Mouse (Mus musculus): ENCODE data around the gene Rin3. TPM values are rescaled to one million over a fixed set of nuclear protein-coding genes. Genes with fewer than 3 reads are reported as not detected.
A peak's percentile ranks its signal among the peaks of the same experiment; 100 is the strongest.

Rin3 gene
- polyA plus RNA-seq, 1 experiment from 2014 or later, result 17.7 TPM

DNA sequence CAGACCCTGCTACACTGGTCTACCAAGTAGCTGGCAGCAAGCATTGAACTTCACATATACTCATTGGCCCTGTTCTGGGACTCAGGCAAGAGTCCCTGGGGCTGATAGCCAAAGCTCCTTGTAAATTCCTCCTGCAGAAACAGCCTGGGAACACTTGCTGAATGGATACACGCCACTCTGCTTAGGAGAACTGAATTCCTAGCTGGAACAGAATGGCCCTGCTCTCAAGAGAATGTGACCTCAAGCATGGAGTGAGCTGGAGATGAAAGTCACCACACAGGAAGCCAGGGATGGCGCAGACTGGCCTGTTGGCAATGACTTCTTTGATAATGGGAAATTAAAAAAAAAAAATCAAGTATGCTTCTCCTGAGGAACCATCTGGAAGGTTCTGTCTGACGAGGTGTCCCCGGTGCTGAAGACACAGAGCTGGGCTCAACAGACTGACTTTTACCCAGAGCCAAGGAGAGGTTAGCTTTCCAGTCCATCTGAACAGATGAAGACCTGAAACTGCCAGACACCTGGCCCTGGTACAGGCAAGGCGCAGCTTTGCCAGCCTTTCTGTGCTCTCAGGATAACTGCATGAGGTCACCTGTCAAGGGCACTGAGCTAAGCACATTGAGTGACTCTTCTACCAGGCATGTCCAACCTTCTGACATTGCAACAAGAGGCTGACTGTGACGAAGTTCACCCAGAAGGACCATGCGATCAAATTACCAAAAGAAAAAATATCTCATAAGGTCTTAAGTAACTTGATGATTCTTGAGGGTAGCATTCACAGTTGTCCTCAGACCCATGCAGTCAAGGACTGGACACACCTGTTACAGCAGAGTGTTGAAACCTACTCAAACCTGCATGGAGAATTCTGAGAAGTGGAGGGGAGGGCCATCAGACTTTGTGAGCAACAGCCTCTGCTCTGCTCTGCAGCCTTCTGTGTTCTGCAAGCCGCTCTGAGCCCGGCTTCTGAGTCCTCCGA is 78.6 kb downstream of the Rin3 start:
- Histone ChIP-seq H3K27ac (ENCODE audit: low read length) (0 out of 2 replicates have a peak overlapping the region, but pooled peaks have one; percentile 1), H3K9me3 (ENCODE audit: low read length) (no peaks in the 10 kb centered on the region), H3K27me3 (replicated peaks; ENCODE audit: insufficient read depth, low read length) (no peaks in the 10 kb centered on the region), H3K4me1 (ENCODE audit: insufficient read depth, low read depth, low read length) (no peaks in the 10 kb centered on the region), H3K4me3 (ENCODE audit: low read depth, low read length) (no peak overlapping the region), H3K9ac (replicated peaks; ENCODE audit: low read depth) (no peak overlapping the region), H3K36me3 (ENCODE audit: insufficient read depth, low read length) (peaks cover 28% of the 10 kb centered on the region; the same call in 1 of the 2 replicates), H3K4me2 (replicated peaks; ENCODE audit: low read depth, low read length) (no peak overlapping the region)
- TF ChIP-seq CTCF (IDR thresholded peaks at IDR 0.05) (no peak), EP300 (IDR thresholded peaks at IDR 0.05) (peak; percentile 77)
- WGBS, result 78% methylated on average over 10 of the region's 10 CpGs
- DNase-seq (ENCODE audit: low spot score), result peak; percentile 73
- ATAC-seq, result peak; percentile 83

DNA sequence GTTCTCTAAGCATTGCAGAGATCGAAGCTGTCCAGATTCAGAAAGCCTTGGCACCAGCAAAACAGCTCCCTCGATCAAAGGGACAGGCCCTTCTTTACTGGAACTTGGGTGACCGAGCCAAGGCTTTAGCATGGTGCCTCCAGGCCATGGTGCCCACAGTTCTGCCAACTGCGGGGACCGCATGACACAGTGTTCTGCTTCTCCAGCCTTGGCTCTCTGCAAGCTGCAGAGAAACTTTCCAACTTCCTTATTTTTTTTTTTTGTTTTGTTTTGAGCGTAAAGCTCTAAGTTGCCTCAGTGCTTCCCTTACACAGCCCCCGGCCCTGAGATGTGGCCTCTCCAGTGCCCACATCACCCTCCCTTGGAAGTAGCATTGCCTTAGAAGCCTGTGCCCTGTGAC is 82.2 kb downstream of the Rin3 start:
- H3K9ac ChIP-seq (replicated peaks; ENCODE audit: low read depth), result no peak overlapping the region
- H3K9me3 ChIP-seq (ENCODE audit: low read length), result no peaks in the 10 kb centered on the region
- H3K36me3 ChIP-seq (ENCODE audit: insufficient read depth, low read length), result peaks cover 34% of the 10 kb centered on the region; the same call in 1 of the 2 replicates
- H3K4me3 ChIP-seq (ENCODE audit: low read depth, low read length), result no peak overlapping the region
- no peak overlapping the region for H3K27ac ChIP-seq (ENCODE audit: low read length)
- ATAC-seq (no peak), DNase-seq (ENCODE audit: low spot score) (no peak)
- no peaks in the 10 kb centered on the region for H3K27me3 ChIP-seq (replicated peaks; ENCODE audit: insufficient read depth, low read length)
- whole genome bisulfite sequencing, result 86% methylated on average over 7 of the region's 7 CpGs
- no peak overlapping the region for H3K4me2 ChIP-seq (replicated peaks; ENCODE audit: low read depth, low read length)
- TF ChIP-seq EP300 (IDR thresholded peaks at IDR 0.05), result no peak
- TF ChIP-seq CTCF (IDR thresholded peaks at IDR 0.05), result no peak
- no peaks in the 10 kb centered on the region for H3K4me1 ChIP-seq (ENCODE audit: insufficient read depth, low read depth, low read length)

- WGBS, result 91% methylated on average over 9 of the region's 9 CpGs
- no peak for TF ChIP-seq CTCF (IDR thresholded peaks at IDR 0.05)
- H3K9me3 ChIP-seq (ENCODE audit: low read length), result no peaks in the 10 kb centered on the region
Measured at GRCm38 (mm10) chr12:102366126-102366816, 83.4 kb downstream of the Rin3 start.

DNA sequence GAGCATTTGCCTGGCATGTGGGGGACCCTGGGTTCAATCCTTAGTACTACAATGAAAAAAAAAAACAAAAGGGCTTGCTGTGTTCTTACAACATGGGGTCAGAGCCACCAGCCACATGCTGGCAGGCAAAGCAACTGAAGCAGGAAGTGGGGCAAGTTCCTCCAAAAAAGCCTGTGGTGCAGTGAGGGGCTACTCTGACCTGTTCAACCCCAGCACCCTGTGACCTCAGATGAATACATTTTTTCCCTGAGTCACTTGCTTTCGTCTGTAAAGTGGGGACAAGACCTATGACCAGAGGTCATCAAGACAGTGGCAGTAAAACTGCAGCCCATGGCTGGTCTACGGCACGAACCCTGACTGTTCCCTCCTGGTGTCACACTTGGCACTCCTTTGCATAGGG is 84.2 kb downstream of the Rin3 start:
- Histone ChIP-seq H3K27ac (ENCODE audit: low read length) (no peak overlapping the region), H3K9ac (replicated peaks; ENCODE audit: low read depth) (no peak overlapping the region), H3K4me2 (replicated peaks; ENCODE audit: low read depth, low read length) (no peak overlapping the region), H3K9me3 (ENCODE audit: low read length) (no peaks in the 10 kb centered on the region), H3K36me3 (ENCODE audit: insufficient read depth, low read length) (peaks cover 24% of the 10 kb centered on the region; the same call in 1 of the 2 replicates), H3K4me3 (ENCODE audit: low read depth, low read length) (no peak overlapping the region), H3K4me1 (ENCODE audit: insufficient read depth, low read depth, low read length) (no peaks in the 10 kb centered on the region), H3K27me3 (replicated peaks; ENCODE audit: insufficient read depth, low read length) (no peaks in the 10 kb centered on the region)
- no peak for ATAC-seq
- no peak for DNase-seq (ENCODE audit: low spot score)
- 88% methylated on average over 3 of the region's 3 CpGs for WGBS
- TF ChIP-seq CTCF (IDR thresholded peaks at IDR 0.05) (no peak), EP300 (IDR thresholded peaks at IDR 0.05) (no peak)

More at GRCm38 (mm10) chr12:102366126-102366816, 83.4 kb downstream of the Rin3 start:
- Histone ChIP-seq H3K4me1 (ENCODE audit: insufficient read depth, low read depth, low read length) (no peaks in the 10 kb centered on the region), H3K9ac (replicated peaks; ENCODE audit: low read depth) (no peak overlapping the region), H3K27me3 (replicated peaks; ENCODE audit: insufficient read depth, low read length) (no peaks in the 10 kb centered on the region), H3K4me2 (replicated peaks; ENCODE audit: low read depth, low read length) (no peak overlapping the region), H3K4me3 (ENCODE audit: low read depth, low read length) (no peak overlapping the region), H3K36me3 (ENCODE audit: insufficient read depth, low read length) (peaks cover 28% of the 10 kb centered on the region; the same call in 1 of the 2 replicates), H3K27ac (ENCODE audit: low read length) (no peak overlapping the region)
- DNase-seq (ENCODE audit: low spot score) (no peak), ATAC-seq (no peak)

GRCm38 (mm10) chr12:102368066-102368465 is 85.2 kb downstream of the Rin3 start:
- Histone ChIP-seq H3K9ac (replicated peaks; ENCODE audit: low read depth) (no peak overlapping the region), H3K4me1 (ENCODE audit: insufficient read depth, low read depth, low read length) (no peaks in the 10 kb centered on the region), H3K4me2 (replicated peaks; ENCODE audit: low read depth, low read length) (no peak overlapping the region), H3K36me3 (ENCODE audit: insufficient read depth, low read length) (peaks cover 23% of the 10 kb centered on the region; the same call in 1 of the 2 replicates), H3K9me3 (ENCODE audit: low read length) (no peaks in the 10 kb centered on the region), H3K27me3 (replicated peaks; ENCODE audit: insufficient read depth, low read length) (no peaks in the 10 kb centered on the region), H3K4me3 (ENCODE audit: low read depth, low read length) (no peak overlapping the region), H3K27ac (ENCODE audit: low read length) (0 out of 2 replicates have a peak overlapping the region, but pooled peaks have one; percentile 20)
- DNase-seq (ENCODE audit: low spot score) (peak; percentile 55), ATAC-seq (peak; percentile 59; the same call in 1 of the 2 replicates)
- WGBS, result 57% methylated on average over 7 of the region's 7 CpGs
- TF ChIP-seq EP300 (IDR thresholded peaks at IDR 0.05), result no peak
- TF ChIP-seq CTCF (IDR thresholded peaks at IDR 0.05), result no peak

GRCm38 (mm10) chr12:102368556-102368955 is 85.7 kb downstream of the Rin3 start:
- H3K27ac ChIP-seq (ENCODE audit: low read length), result 0 out of 2 replicates have a peak overlapping the region, but pooled peaks have one; percentile 20
- no peaks in the 10 kb centered on the region for H3K4me1 ChIP-seq (ENCODE audit: insufficient read depth, low read depth, low read length)
- no peaks in the 10 kb centered on the region for H3K27me3 ChIP-seq (replicated peaks; ENCODE audit: insufficient read depth, low read length)
- H3K4me3 ChIP-seq (ENCODE audit: low read depth, low read length), result no peak overlapping the region
- no peaks in the 10 kb centered on the region for H3K9me3 ChIP-seq (ENCODE audit: low read length)
- H3K36me3 ChIP-seq (ENCODE audit: insufficient read depth, low read length), result peaks cover 24% of the 10 kb centered on the region; the same call in 1 of the 2 replicates
- ATAC-seq, result no peak
- 81% methylated on average over 14 of the region's 14 CpGs for WGBS
- TF ChIP-seq EP300 (IDR thresholded peaks at IDR 0.05) (no peak), CTCF (IDR thresholded peaks at IDR 0.05) (no peak)
- no peak for DNase-seq (ENCODE audit: low spot score)
- no peak overlapping the region for H3K9ac ChIP-seq (replicated peaks; ENCODE audit: low read depth)
- no peak overlapping the region for H3K4me2 ChIP-seq (replicated peaks; ENCODE audit: low read depth, low read length)

Measured in lung, postnatal 0 days (tissue).